Mouse (Mus musculus) cerebellum, adult 2 months (tissue): ENCODE results near the gene Macf1.

Experiments
- CTCF ChIP-seq: fragments of 200-500 bp; IDR thresholded peaks from 2 replicates; pipeline ENCODE4 v1.5.1; 2011; ENCODE audit warnings: low read depth, mild to moderate bottlenecking, control low read depth, low read length, moderate library complexity, borderline replicate concordance; ENCODE audit not compliant: insufficient read depth
- POLR2A ChIP-seq: fragments of 200-500 bp; IDR thresholded peaks from 2 replicates; pipeline ENCODE4 v1.6.1; 2011; ENCODE audit warnings: low read length, control low read depth, borderline replicate concordance; ENCODE audit not compliant: insufficient read depth

DNA sequence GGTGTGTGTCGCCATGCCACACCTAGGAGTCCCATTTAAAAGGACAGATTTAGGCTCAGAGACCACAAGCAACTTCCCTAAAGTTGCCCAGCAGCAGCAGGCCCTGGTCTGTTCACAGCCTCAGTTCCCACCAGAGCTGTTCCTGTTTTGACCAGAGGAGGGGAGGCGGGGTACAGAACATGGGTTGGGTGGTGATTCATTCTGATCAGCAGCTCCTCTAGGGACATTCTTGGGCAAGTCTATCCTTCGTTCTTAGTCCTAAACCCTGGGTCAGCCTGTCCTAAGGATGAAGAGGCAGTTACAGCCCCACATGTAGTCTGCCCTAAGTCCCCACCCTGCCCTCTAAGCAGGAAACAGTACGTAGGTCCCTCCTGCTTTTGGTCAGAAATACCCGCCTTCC, 343.9 kb downstream of the Macf1 start:
- TF ChIP-seq CTCF: no peak
- TF ChIP-seq POLR2A: no peak
